Mouse (Mus musculus) neural tube, embryonic 14.5 days (tissue): ENCODE results near the gene Pxmp4. TPM values are rescaled to one million over a fixed set of nuclear protein-coding genes. Genes with fewer than 3 reads are reported as not detected.

Experiments
- polyA plus RNA-seq: library from polyadenylated mRNA; unstranded; fragments of >200 nt; fragmentation: Nextera tagmentation; extraction: Ambion mirVana; gene quantifications from 2 replicates; pipeline ENCODE4 v1.2.1, GENCODE M21; 2014

The Pxmp4 gene
- polyA plus RNA-seq, 1 experiment from 2014 or later = 16.0 TPM

Other genes with a start within 250 kb of the Pxmp4 start
- gene Cdk5rap1, start 230.7 kb downstream of the Pxmp4 start, polyA plus RNA-seq = 7.1 and 10.5 TPM in 2 replicates
- gene Snta1, start 195.6 kb downstream of the Pxmp4 start, polyA plus RNA-seq = 4.4 and 5.1 TPM in 2 replicates
- gene Cbfa2t2, start 167.2 kb downstream of the Pxmp4 start, polyA plus RNA-seq = 48.8 and 51.2 TPM in 2 replicates
- gene 1700003F12Rik, start 56.6 kb downstream of the Pxmp4 start, polyA plus RNA-seq = 1.6 and 1.9 TPM in 2 replicates
- gene Actl10, start 51.9 kb downstream of the Pxmp4 start, polyA plus RNA-seq = 0.30 and 0.62 TPM in 2 replicates
- 11.5 and 16.8 TPM in 2 replicates for gene Necab3, start 44.8 kb downstream of the Pxmp4 start, polyA plus RNA-seq
- 0.92 and 1.8 TPM in 2 replicates for gene E2f1, start 33.8 kb downstream of the Pxmp4 start, polyA plus RNA-seq
- 2.0 and 2.1 TPM in 2 replicates for gene Zfp341, start 9.6 kb upstream of the Pxmp4 start, polyA plus RNA-seq
- gene 4930519P11Rik, start 9.7 kb upstream of the Pxmp4 start, polyA plus RNA-seq = 0.92 TPM in 1 of 2 replicates, not detected in the other
- 15.5 and 16.6 TPM in 2 replicates for gene Chmp4b, start 48.0 kb upstream of the Pxmp4 start, polyA plus RNA-seq
- gene Gm14214, start 166.3 kb upstream of the Pxmp4 start, polyA plus RNA-seq = not detected in 2 replicates
- 27.5 and 34.5 TPM in 2 replicates for gene Raly, start 187.4 kb upstream of the Pxmp4 start, polyA plus RNA-seq
- not detected in 2 replicates for gene a, start 187.7 kb upstream of the Pxmp4 start, polyA plus RNA-seq